Mouse (Mus musculus): Measurements from ENCODE around the gene Mageb16. TPM values are rescaled to one million over a fixed set of nuclear protein-coding genes. Genes with fewer than 3 reads are reported as not detected.

Mageb16 gene
- 0.21 and 0.42 TPM in 2 replicates for polyA plus RNA-seq (2014; fragmentation: Nextera tagmentation; extraction: Ambion mirVana)

DNA sequence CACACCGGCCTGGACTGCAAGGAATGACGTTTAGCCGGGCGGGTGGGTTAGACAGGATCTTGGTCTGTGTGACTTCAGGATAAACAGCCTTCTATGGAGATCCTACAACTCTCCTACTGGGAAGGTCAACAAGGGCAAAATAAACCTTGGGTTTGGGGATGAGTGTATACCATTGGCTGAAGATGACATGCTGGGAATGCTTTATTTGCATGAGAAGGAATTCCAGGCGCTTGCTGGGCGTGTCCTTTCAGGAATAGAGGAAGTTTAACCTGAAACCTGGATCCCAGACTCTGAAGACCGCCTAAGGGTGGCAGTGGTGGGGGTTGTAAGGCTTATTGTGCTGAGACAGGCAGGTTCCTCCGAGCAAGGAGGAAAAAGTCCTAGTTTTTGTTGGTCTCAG is at the start of gene Mageb16:
Gene Mageb16, minus strand, starts transcription at position 25 of the 400 bp plus-strand sequence.
- WGBS (ENCODE audit: insufficient replicate concordance) = 56% methylated on average over 8 of the region's 8 CpGs
- Histone ChIP-seq H3K4me3 (ENCODE audit: low read depth, low read length) (no peak within 1 kb of the TSS), H3K9ac (ENCODE audit: low read depth, low read length) (no peak within 1 kb of the TSS), H3K36me3 (ENCODE audit: control insufficient read depth, insufficient read depth, low read length) (no peaks in the 10 kb centered on the region), H3K27me3 (ENCODE audit: control insufficient read depth, insufficient read depth, low read length) (no peaks in the 10 kb centered on the region), H3K9me3 (replicated peaks; ENCODE audit: control insufficient read depth, low read length) (no peaks in the 10 kb centered on the region), H3K4me2 (no peak within 1 kb of the TSS), H3K4me1 (ENCODE audit: control insufficient read depth, insufficient read depth, low read length) (no peaks in the 10 kb centered on the region), H3K27ac (ENCODE audit: low read depth, low read length) (no peak within 1 kb of the TSS)
- no peak for ATAC-seq (replicated peaks; ENCODE audit: insufficient number of reproducible peaks, low FRiP score, low TSS enrichment)

DNA sequence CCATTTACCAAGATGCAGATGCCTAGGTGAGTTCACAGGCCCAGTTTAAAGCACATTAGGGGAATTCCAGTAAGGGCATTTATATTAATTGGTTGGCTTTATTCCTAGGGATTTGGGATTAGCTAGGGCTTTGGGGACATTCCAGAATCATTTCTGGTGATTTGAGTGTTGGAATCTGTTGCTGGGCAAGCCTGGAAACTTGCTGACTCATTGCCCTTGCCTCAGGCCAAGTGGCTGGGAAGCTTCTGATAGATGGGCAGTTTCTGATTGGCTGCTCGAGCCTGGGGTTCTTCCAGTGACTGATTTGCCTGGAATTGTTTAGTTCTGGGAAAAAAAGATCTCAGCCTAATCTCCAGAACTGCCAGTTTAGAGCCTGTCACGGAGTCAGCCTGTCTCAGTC is 20.1 kb downstream of the Mageb16 start:
- H3K4me3 ChIP-seq (ENCODE audit: low read depth, low read length) = no peak overlapping the region
- H3K27me3 ChIP-seq (ENCODE audit: control insufficient read depth, insufficient read depth, low read length) = no peaks in the 10 kb centered on the region
- no peaks in the 10 kb centered on the region for H3K4me1 ChIP-seq (ENCODE audit: control insufficient read depth, insufficient read depth, low read length)
- H3K9ac ChIP-seq (ENCODE audit: low read depth, low read length) = no peak overlapping the region
- no peaks in the 10 kb centered on the region for H3K9me3 ChIP-seq (replicated peaks; ENCODE audit: control insufficient read depth, low read length)
- 32% methylated on average over 2 of the region's 2 CpGs for WGBS (ENCODE audit: insufficient replicate concordance)
- H3K36me3 ChIP-seq (ENCODE audit: control insufficient read depth, insufficient read depth, low read length) = no peaks in the 10 kb centered on the region
- no peak overlapping the region for H3K27ac ChIP-seq (ENCODE audit: low read depth, low read length)
- H3K4me2 ChIP-seq = no peak overlapping the region
- no peak for ATAC-seq (replicated peaks; ENCODE audit: insufficient number of reproducible peaks, low FRiP score, low TSS enrichment)

DNA sequence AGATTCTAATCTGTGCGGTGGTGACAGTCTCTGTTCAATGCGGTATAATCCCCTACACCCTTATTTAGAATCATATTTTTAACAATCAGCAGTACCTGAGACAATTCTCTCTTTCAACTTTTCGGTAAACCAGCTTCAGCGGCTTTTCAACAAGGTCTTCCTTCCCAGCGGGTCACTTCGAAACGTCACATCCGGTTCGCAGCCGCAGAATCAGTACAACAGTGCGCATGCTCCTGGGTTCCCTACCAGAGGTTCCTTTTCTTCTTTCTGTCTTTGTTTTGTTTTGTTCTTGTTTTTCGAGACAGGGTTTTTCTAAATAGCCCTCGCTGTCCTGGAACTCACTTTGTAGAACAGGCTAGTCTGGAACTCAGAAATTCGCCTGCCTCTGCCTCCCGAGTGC is 35.8 kb downstream of the Mageb16 start:
- H3K4me2 ChIP-seq = no peak overlapping the region
- 81% methylated on average over 15 of the region's 15 CpGs for WGBS (ENCODE audit: insufficient replicate concordance)
- H3K9me3 ChIP-seq (replicated peaks; ENCODE audit: control insufficient read depth, low read length) = peaks cover 2% of the 10 kb centered on the region; the same call in 1 of the 2 replicates
- no peaks in the 10 kb centered on the region for H3K4me1 ChIP-seq (ENCODE audit: control insufficient read depth, insufficient read depth, low read length)
- no peak overlapping the region for H3K9ac ChIP-seq (ENCODE audit: low read depth, low read length)
- no peaks in the 10 kb centered on the region for H3K36me3 ChIP-seq (ENCODE audit: control insufficient read depth, insufficient read depth, low read length)
- H3K27ac ChIP-seq (ENCODE audit: low read depth, low read length) = no peak overlapping the region
- H3K27me3 ChIP-seq (ENCODE audit: control insufficient read depth, insufficient read depth, low read length) = no peaks in the 10 kb centered on the region
- H3K4me3 ChIP-seq (ENCODE audit: low read depth, low read length) = no peak overlapping the region
- ATAC-seq (replicated peaks; ENCODE audit: insufficient number of reproducible peaks, low FRiP score, low TSS enrichment) = no peak

DNA sequence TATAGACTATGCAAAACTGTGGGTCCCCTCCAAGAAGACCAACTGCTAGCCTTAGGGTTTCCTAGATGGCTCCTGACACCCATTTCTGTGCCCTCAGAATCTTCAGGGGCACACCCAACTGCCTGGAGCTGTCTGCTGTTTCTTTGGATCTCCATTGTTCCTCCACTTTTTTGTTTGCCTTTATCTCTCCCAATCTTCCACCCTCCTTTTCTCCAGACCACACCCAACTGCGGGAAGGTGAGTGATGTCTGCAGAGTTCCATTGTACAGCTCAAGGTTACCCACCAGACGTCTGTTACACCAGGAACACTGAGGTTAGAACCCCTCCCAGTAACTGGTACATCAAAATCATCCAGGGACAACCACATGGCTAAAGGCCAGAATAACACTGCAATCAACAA is 64.8 kb downstream of the Mageb16 start:
- ATAC-seq (replicated peaks; ENCODE audit: insufficient number of reproducible peaks, low FRiP score, low TSS enrichment) = no peak
- H3K36me3 ChIP-seq (ENCODE audit: control insufficient read depth, insufficient read depth, low read length) = no peaks in the 10 kb centered on the region
- no peaks in the 10 kb centered on the region for H3K9me3 ChIP-seq (replicated peaks; ENCODE audit: control insufficient read depth, low read length)
- no peak overlapping the region for H3K9ac ChIP-seq (ENCODE audit: low read depth, low read length)
- no peak overlapping the region for H3K27ac ChIP-seq (ENCODE audit: low read depth, low read length)
- H3K4me2 ChIP-seq = no peak overlapping the region
- no peaks in the 10 kb centered on the region for H3K27me3 ChIP-seq (ENCODE audit: control insufficient read depth, insufficient read depth, low read length)
- 73% methylated on average over 2 of the region's 2 CpGs for WGBS (ENCODE audit: insufficient replicate concordance)
- H3K4me1 ChIP-seq (ENCODE audit: control insufficient read depth, insufficient read depth, low read length) = no peaks in the 10 kb centered on the region
- no peak overlapping the region for H3K4me3 ChIP-seq (ENCODE audit: low read depth, low read length)

Other genes with a start within 250 kb of the Mageb16 start
- 0.17 and 0.25 TPM in 2 replicates for gene Gm7173, start 154.2 kb downstream of the Mageb16 start, polyA plus RNA-seq (2014; fragmentation: Nextera tagmentation; extraction: Ambion mirVana)

All from heart, embryonic 11.5 days (tissue).